Mouse (Mus musculus) hindbrain, embryonic 14.5 days (tissue): ENCODE results near the gene Slc5a2. TPM values are rescaled to one million over a fixed set of nuclear protein-coding genes. Genes with fewer than 3 reads are reported as not detected.
A peak's percentile ranks its signal among the peaks of the same experiment; 100 is the strongest.

Experiments
- ATAC-seq: fragments of 200-750 bp; cut with Nextera tagmentation; 2 replicates; pipeline ENCODE4 v1.8.0; 2017; ENCODE audit warnings: moderate number of reproducible peaks, mild to moderate bottlenecking, moderate TSS enrichment, moderate library complexity; ENCODE audit not compliant: low FRiP score
- DNase-seq: peaks from one replicate; pipeline ENCODE4 v3.0.0-alpha.2; 2015; ENCODE audit warnings: low spot score
- H3K27ac ChIP-seq: fragments of 300-500 bp; sonication (generic); 2 replicates; pipeline ENCODE4 v1.5.1; 2014; ENCODE audit warnings: mild to moderate bottlenecking, moderate library complexity
- H3K27me3 ChIP-seq: fragments of 300-500 bp; sonication (generic); 2 replicates; pipeline ENCODE4 v1.6.1; 2014; ENCODE audit warnings: mild to moderate bottlenecking, low read length, mixed read lengths; ENCODE audit not compliant: control insufficient read depth, insufficient read depth
- H3K36me3 ChIP-seq: fragments of 300-500 bp; sonication (generic); replicated peaks from 2 replicates; pipeline ENCODE4 v1.6.1; 2014; ENCODE audit not compliant: control insufficient read depth, insufficient read depth
- H3K4me1 ChIP-seq: fragments of 300-500 bp; sonication (generic); replicated peaks from 2 replicates; pipeline ENCODE4 v1.6.1; 2014; ENCODE audit warnings: antibody characterized with exemption, low read length, mixed read lengths; ENCODE audit not compliant: control insufficient read depth, insufficient read depth
- H3K4me2 ChIP-seq: fragments of 300-500 bp; sonication (generic); replicated peaks from 2 replicates; pipeline ENCODE4 v1.6.1; 2014; ENCODE audit warnings: mild to moderate bottlenecking, moderate library complexity
- H3K4me3 ChIP-seq: fragments of 300-500 bp; sonication (generic); replicated peaks from 2 replicates; pipeline ENCODE4 v1.5.1; 2014; ENCODE audit warnings: mild to moderate bottlenecking, low read length
- H3K9ac ChIP-seq: fragments of 300-500 bp; sonication (generic); 2 replicates; pipeline ENCODE4 v1.6.1; 2014
- H3K9me3 ChIP-seq: fragments of 300-500 bp; sonication (generic); 2 replicates; pipeline ENCODE4 v1.6.1; 2016; ENCODE audit warnings: low read length; ENCODE audit not compliant: control insufficient read depth
- WGBS: fragments of 180-500 bp; shearing (Covaris S2); extraction: QIAGEN DNeasy Blood & Tissue Kit; methylation state at CpG from one replicate; pipeline ENCODE4 v1.1.7; 2014; 5-methylcytosine and 5-hydroxymethylcytosine counted together
- polyA plus RNA-seq: library from polyadenylated mRNA; unstranded; fragments of >200 nt; fragmentation: Nextera tagmentation; extraction: Ambion mirVana; gene quantifications from 2 replicates; pipeline ENCODE4 v1.2.1, GENCODE M21; 2014

Gene Slc5a2
- polyA plus RNA-seq, 1 experiment from 2014 or later: not detected

- ATAC-seq (peak; percentile 83), DNase-seq (peak; percentile 93)
- peak overlapping the region; percentile 48 for H3K4me2 ChIP-seq
- WGBS: 1% methylated on average over 13 of the region's 13 CpGs
- H3K27me3 ChIP-seq: no peaks in the 10 kb centered on the region
- H3K27ac ChIP-seq: peak overlapping the region; percentile 53
- H3K4me3 ChIP-seq: peak overlapping the region; percentile 28
- peaks cover 10% of the 10 kb centered on the region for H3K4me1 ChIP-seq
- H3K9me3 ChIP-seq: no peaks in the 10 kb centered on the region
- H3K9ac ChIP-seq: peak overlapping the region; percentile 40
- peaks cover 24% of the 10 kb centered on the region for H3K36me3 ChIP-seq
Observed at GRCm38 (mm10) chr7:128247443-128247842, 18.0 kb upstream of the Slc5a2 start.

GRCm38 (mm10) chr7:128248081-128249042 lies 17.1 kb upstream of the Slc5a2 start:
- H3K4me1 ChIP-seq: peaks cover 14% of the 10 kb centered on the region
- H3K9ac ChIP-seq: no peak overlapping the region
- no peak overlapping the region for H3K27ac ChIP-seq
- H3K36me3 ChIP-seq: peaks cover 15% of the 10 kb centered on the region
- H3K9me3 ChIP-seq: no peaks in the 10 kb centered on the region
- 0 out of 2 replicates have a peak overlapping the region, but pooled peaks have one; percentile 28 for H3K4me3 ChIP-seq
- no peaks in the 10 kb centered on the region for H3K27me3 ChIP-seq
- H3K4me2 ChIP-seq: peak overlapping the region; percentile 48
- DNase-seq (no peak), ATAC-seq (no peak)
- 81% methylated on average over 10 of the region's 10 CpGs for WGBS

GRCm38 (mm10) chr7:128249998-128250397 lies 15.5 kb upstream of the Slc5a2 start:
- no peak overlapping the region for H3K4me3 ChIP-seq
- H3K27ac ChIP-seq: no peak overlapping the region
- DNase-seq (no peak), ATAC-seq (no peak)
- H3K9me3 ChIP-seq: no peaks in the 10 kb centered on the region
- H3K4me1 ChIP-seq: peaks cover 14% of the 10 kb centered on the region
- H3K36me3 ChIP-seq: peaks cover 3% of the 10 kb centered on the region; the same call in 1 of the 2 replicates
- no peaks in the 10 kb centered on the region for H3K27me3 ChIP-seq
- 86% methylated on average over 5 of the region's 5 CpGs for WGBS
- no peak overlapping the region for H3K4me2 ChIP-seq
- H3K9ac ChIP-seq: no peak overlapping the region

- no peaks in the 10 kb centered on the region for H3K9me3 ChIP-seq
- peak overlapping the region; percentile 30; the same call in 1 of the 2 replicates for H3K4me3 ChIP-seq
- no peak for ATAC-seq
- H3K4me1 ChIP-seq: peaks cover 9% of the 10 kb centered on the region
- H3K36me3 ChIP-seq: no peaks in the 10 kb centered on the region
- no peak for DNase-seq
- H3K27me3 ChIP-seq: no peaks in the 10 kb centered on the region
- peak overlapping the region; percentile 55 for H3K4me2 ChIP-seq
- no peak overlapping the region for H3K9ac ChIP-seq
- H3K27ac ChIP-seq: no peak overlapping the region
- 54% methylated on average over 12 of the region's 12 CpGs for WGBS
Observed at GRCm38 (mm10) chr7:128251946-128252345, 13.5 kb upstream of the Slc5a2 start.

- Histone ChIP-seq H3K9ac (peak overlapping the region; percentile 46; the same call in 1 of the 2 replicates), H3K36me3 (no peaks in the 10 kb centered on the region), H3K4me1 (peaks cover 9% of the 10 kb centered on the region), H3K4me2 (peak overlapping the region; percentile 55), H3K27me3 (no peaks in the 10 kb centered on the region), H3K9me3 (no peaks in the 10 kb centered on the region), H3K4me3 (peak overlapping the region; percentile 30), H3K27ac (no peak overlapping the region)
- ATAC-seq (peak; percentile 65; the same call in 1 of the 2 replicates), DNase-seq (peak; percentile 28)
- 12% methylated on average over 24 of the region's 24 CpGs for WGBS
Observed at GRCm38 (mm10) chr7:128252609-128253008, 12.8 kb upstream of the Slc5a2 start.

GRCm38 (mm10) chr7:128254978-128255377 lies 10.5 kb upstream of the Slc5a2 start:
- H3K27ac ChIP-seq: no peak overlapping the region
- ATAC-seq (no peak), DNase-seq (no peak)
- peaks cover 9% of the 10 kb centered on the region for H3K4me1 ChIP-seq
- H3K9ac ChIP-seq: no peak overlapping the region
- 61% methylated on average over 2 of the region's 2 CpGs for WGBS
- no peaks in the 10 kb centered on the region for H3K36me3 ChIP-seq
- no peak overlapping the region for H3K4me2 ChIP-seq
- no peaks in the 10 kb centered on the region for H3K27me3 ChIP-seq
- no peaks in the 10 kb centered on the region for H3K9me3 ChIP-seq
- H3K4me3 ChIP-seq: no peak overlapping the region

GRCm38 (mm10) chr7:128255757-128256156 lies 9.7 kb upstream of the Slc5a2 start:
- no peak overlapping the region for H3K27ac ChIP-seq
- ATAC-seq (no peak), DNase-seq (no peak)
- no peak overlapping the region for H3K4me2 ChIP-seq
- no peaks in the 10 kb centered on the region for H3K36me3 ChIP-seq
- H3K4me1 ChIP-seq: peaks cover 9% of the 10 kb centered on the region
- 89% methylated on average over 5 of the region's 5 CpGs for WGBS
- H3K9me3 ChIP-seq: no peaks in the 10 kb centered on the region
- H3K4me3 ChIP-seq: no peak overlapping the region
- H3K27me3 ChIP-seq: no peaks in the 10 kb centered on the region
- H3K9ac ChIP-seq: no peak overlapping the region

- no peak overlapping the region for H3K4me3 ChIP-seq
- peaks cover 9% of the 10 kb centered on the region for H3K4me1 ChIP-seq
- DNase-seq: no peak
- H3K27ac ChIP-seq: no peak overlapping the region
- H3K27me3 ChIP-seq: no peaks in the 10 kb centered on the region
- H3K36me3 ChIP-seq: no peaks in the 10 kb centered on the region
- no peak overlapping the region for H3K9ac ChIP-seq
- WGBS: 54% methylated on average over 5 of the region's 5 CpGs
- H3K9me3 ChIP-seq: no peaks in the 10 kb centered on the region
- H3K4me2 ChIP-seq: no peak overlapping the region
- no peak for ATAC-seq
Observed at GRCm38 (mm10) chr7:128256783-128257334, 8.6 kb upstream of the Slc5a2 start.

GRCm38 (mm10) chr7:128266056-128266455 lies 599 bp downstream of the Slc5a2 start:
- Histone ChIP-seq H3K27ac (no peak overlapping the region), H3K4me3 (no peak overlapping the region), H3K9me3 (no peaks in the 10 kb centered on the region), H3K4me2 (no peak overlapping the region), H3K9ac (no peak overlapping the region), H3K27me3 (no peaks in the 10 kb centered on the region), H3K36me3 (0 out of 2 replicates have a peak, but pooled peaks cover under 1% of the 10 kb centered on the region), H3K4me1 (no peaks in the 10 kb centered on the region)
- 78% methylated on average over 5 of the region's 5 CpGs for WGBS
- DNase-seq (no peak), ATAC-seq (no peak)
